Mouse (Mus musculus) E14TG2a.4 (cell line): Measurements from ENCODE around the gene Cldn2.

Source experiments
- CTCF ChIP-seq: conservative IDR thresholded peaks from 2 replicates; pipeline ENCODE4 v1.5.1; 2014; ENCODE audit warnings: low read length
- NANOG ChIP-seq: IDR thresholded peaks from 2 replicates; pipeline ENCODE4 v1.6.1; 2014; ENCODE audit warnings: borderline replicate concordance, low read length, mixed read lengths
- POU5F1 ChIP-seq: IDR thresholded peaks from 2 replicates; pipeline ENCODE4 v1.6.1; 2014; ENCODE audit warnings: low read length, borderline replicate concordance

GRCm38 (mm10) chrX:139807391-139807790 is 6.8 kb downstream of the Cldn2 start:
- no peak for TF ChIP-seq CTCF
- TF ChIP-seq POU5F1, result no peak
- no peak for TF ChIP-seq NANOG
